Mouse (Mus musculus) left cerebral cortex, postnatal 10 days (tissue): ENCODE measurements around the gene Pgs1. TPM values are rescaled to one million over a fixed set of nuclear protein-coding genes. Genes with fewer than 3 reads are reported as not detected.

Experiments
- DNase-seq, 2 experiments: peaks; one replicate each; pipeline ENCODE4 v3.0.0; 2021 to 2022; ENCODE audit warnings: low spot score in 2 of 2, mixed read lengths in 1 of 2; ENCODE audit errors: extremely low spot score in 1 of 2
- intact Hi-C: fragments of 180-260 bp; cut with DNase I; formaldehyde crosslinking; loops from one replicate; pipeline ENCODE4 v1.15.1; 2025
- total RNA-seq, 2 experiments: library from RNA; stranded (reverse); gene quantifications; 2 replicates each; pipeline ENCODE4 v1.2.3; 2021

Gene Pgs1
- total RNA-seq, 2 experiments from 2014 or later = 58.6 to 62.3 TPM

GRCm38 (mm10) chr11:117972656-117973558, 13.2 kb upstream of the Pgs1 start:
- intact Hi-C loops = loop anchor here (5.0 kb wide), 1 partner anchor 49 kb away; no protein-coding TSS in a partner anchor
- DNase-seq = no peak

GRCm38 (mm10) chr11:117973569-117973968, 12.5 kb upstream of the Pgs1 start:
- intact Hi-C loops = loop anchor here (5.0 kb wide), 1 partner anchor 49 kb away; no protein-coding TSS in a partner anchor
- no peak for DNase-seq

GRCm38 (mm10) chr11:117974327-117975125, 11.6 kb upstream of the Pgs1 start:
- no peak for DNase-seq
- intact Hi-C loops = loop anchor here (5.0 kb wide), 1 partner anchor 48 kb away; no protein-coding TSS in a partner anchor

GRCm38 (mm10) chr11:117975211-117975967, 10.7 kb upstream of the Pgs1 start:
- intact Hi-C loops = no loop called here

GRCm38 (mm10) chr11:117976081-117976582, 10.0 kb upstream of the Pgs1 start:
- intact Hi-C loops = no loop called here
- peak in 1 of 2 experiments; percentile 81 for DNase-seq

More at GRCm38 (mm10) chr11:117975211-117975967, 10.7 kb upstream of the Pgs1 start:
- no peak for DNase-seq

GRCm38 (mm10) chr11:117977694-117978360, 8.3 kb upstream of the Pgs1 start:
- no peak for DNase-seq
- intact Hi-C loops = no loop called here

- intact Hi-C loops = no loop called here
- DNase-seq = no peak
Measured at GRCm38 (mm10) chr11:117979388-117979787, 6.7 kb upstream of the Pgs1 start.

GRCm38 (mm10) chr11:117982426-117982825, 3.7 kb upstream of the Pgs1 start:
- intact Hi-C loops = loop anchor here (5.0 kb wide), 1 partner anchor 35 kb away; no protein-coding TSS in a partner anchor
- DNase-seq = no peak

- intact Hi-C loops = loop anchor here (5.0 kb wide), 1 partner anchor 34 kb away; no protein-coding TSS in a partner anchor
- DNase-seq = no peak
Measured at GRCm38 (mm10) chr11:117983770-117984169, 2.3 kb upstream of the Pgs1 start.

GRCm38 (mm10) chr11:117987032-117987451, 950 bp downstream of the Pgs1 start:
- intact Hi-C loops = no loop called here
- DNase-seq = peak in 1 of 2 experiments; percentile 59

- intact Hi-C loops = no loop called here
- no peak for DNase-seq
Measured at GRCm38 (mm10) chr11:117987968-117988367, 1.9 kb downstream of the Pgs1 start.

GRCm38 (mm10) chr11:117989241-117989640, 3.1 kb downstream of the Pgs1 start:
- no peak for DNase-seq
- intact Hi-C loops = no loop called here

- intact Hi-C loops = no loop called here
- no peak for DNase-seq
Measured at GRCm38 (mm10) chr11:117989926-117990325, 3.8 kb downstream of the Pgs1 start.

GRCm38 (mm10) chr11:117991502-117992470, 5.7 kb downstream of the Pgs1 start:
- intact Hi-C loops = no loop called here
- no peak for DNase-seq

- no peak for DNase-seq
- intact Hi-C loops = no loop called here
Measured at GRCm38 (mm10) chr11:117993190-117994175, 7.4 kb downstream of the Pgs1 start.
